Mouse (Mus musculus): Measurements from ENCODE around the gene Zdhhc7.

Zdhhc7 gene

GRCm38 (mm10) chr8:120071684-120072083 lies 29.6 kb downstream of the Zdhhc7 start:
- peak; percentile 27 for DNase-seq (ENCODE audit: extremely low read depth, low read depth)

DNA sequence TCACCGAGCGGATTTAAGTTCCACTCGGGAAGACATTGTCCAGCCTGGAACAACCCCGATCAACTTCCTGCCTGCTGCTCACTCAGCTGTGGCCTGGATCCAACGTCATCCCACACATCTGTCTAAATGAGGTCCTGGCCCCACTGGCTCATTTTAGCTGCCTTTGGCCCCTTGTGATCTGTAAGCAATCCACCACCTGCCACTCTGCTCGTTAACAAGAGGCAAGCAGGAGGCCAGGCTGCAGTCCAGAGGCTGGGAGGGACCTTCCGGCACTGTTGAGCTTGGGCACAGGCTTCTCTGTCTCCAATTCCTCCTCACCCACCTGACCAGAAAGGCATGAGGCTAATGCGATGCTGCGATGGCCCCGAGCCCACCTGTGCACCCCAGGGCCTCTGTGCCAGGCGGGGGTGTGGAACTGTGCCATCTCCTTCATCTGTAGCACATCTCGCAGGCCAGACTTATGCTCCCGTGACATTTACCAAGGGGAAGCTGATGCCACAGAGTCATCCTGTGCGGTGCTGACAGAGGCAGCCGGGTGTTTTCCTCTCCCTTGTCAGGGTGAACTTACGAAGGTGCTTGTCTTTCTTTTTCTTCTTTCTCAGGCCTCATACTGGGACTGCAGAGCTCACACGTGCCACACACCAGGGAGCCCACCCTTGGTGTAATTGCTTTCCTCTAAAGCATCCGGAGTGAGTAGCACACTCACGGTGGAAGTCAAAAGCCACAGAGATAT lies 33.2 kb downstream of the Zdhhc7 start:
- no peak for DNase-seq (ENCODE audit: extremely low read depth, low read depth)

- DNase-seq (ENCODE audit: extremely low read depth, low read depth): no peak
Observed at GRCm38 (mm10) chr8:120066226-120066625, 35.1 kb downstream of the Zdhhc7 start.

GRCm38 (mm10) chr8:120065611-120066010 lies 35.7 kb downstream of the Zdhhc7 start:
- no peak for DNase-seq (ENCODE audit: extremely low read depth, low read depth)

DNA sequence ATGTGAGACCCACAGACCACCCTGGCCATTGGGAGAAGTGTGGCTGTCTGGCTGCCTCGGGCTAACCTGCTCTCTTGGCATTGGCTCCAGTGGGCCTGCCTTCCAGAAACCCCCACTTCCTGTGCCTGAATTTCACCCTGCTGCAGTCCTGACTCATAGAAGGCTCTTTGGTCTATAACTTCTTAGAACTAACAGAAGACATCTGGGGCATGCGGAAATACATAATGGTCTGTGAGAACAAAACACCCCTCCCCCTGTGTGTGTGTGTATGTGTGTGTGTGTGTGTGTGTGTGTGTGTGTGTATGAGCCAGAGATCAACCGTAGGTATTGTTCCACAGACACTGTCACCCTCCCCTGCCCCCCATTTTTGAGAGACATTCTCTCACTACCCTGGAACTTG lies 38.0 kb downstream of the Zdhhc7 start:
- DNase-seq (ENCODE audit: extremely low read depth, low read depth): no peak

- no peak for DNase-seq (ENCODE audit: extremely low read depth, low read depth)
Observed at GRCm38 (mm10) chr8:120062742-120063141, 38.5 kb downstream of the Zdhhc7 start.

GRCm38 (mm10) chr8:120057078-120057477 lies 44.2 kb downstream of the Zdhhc7 start:
- DNase-seq (ENCODE audit: extremely low read depth, low read depth): no peak

DNA sequence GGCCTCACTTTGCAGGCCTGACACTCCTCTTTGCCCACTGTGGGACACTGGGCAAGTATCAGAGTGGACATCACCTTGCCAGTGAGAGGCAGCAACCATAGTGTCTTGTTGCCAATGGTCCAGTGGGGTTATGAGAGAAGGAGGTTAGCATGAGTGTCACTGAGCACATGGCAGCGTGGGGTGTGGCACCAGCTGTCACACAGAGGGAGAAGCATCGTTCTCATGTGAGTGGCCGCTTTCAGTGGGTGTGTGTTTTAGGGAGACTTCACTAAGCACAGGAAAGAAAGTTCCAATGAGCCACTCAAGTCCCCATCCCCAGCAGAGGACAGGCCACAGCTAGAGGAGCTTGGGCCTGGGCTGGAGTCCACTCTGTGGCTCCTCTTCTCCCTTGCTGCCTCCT lies 46.4 kb downstream of the Zdhhc7 start:
- no peak for DNase-seq (ENCODE audit: extremely low read depth, low read depth)

DNA sequence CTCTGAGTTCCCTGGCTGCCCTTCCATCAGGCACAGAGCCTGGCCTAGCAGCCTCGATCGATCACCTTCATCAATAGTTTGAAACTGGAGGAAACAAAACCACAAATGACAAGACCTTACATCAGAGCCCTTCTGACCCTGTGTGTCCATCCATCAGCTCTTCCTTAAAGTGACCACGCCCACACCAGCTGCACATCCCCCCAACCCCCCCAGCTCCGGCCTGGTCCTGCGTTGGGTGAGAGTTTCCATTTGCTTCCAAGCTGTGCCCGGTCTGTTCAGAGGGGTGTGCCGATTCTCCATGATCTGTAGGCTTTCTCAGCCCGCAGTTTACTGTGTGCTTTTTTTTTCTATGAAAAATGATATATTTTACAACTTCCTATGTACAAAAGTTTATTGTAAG lies 49.0 kb downstream of the Zdhhc7 start:
- DNase-seq (ENCODE audit: extremely low read depth, low read depth): no peak

- no peak for DNase-seq (ENCODE audit: extremely low read depth, low read depth)
Observed at GRCm38 (mm10) chr8:120051908-120052307, 49.4 kb downstream of the Zdhhc7 start.

DNA sequence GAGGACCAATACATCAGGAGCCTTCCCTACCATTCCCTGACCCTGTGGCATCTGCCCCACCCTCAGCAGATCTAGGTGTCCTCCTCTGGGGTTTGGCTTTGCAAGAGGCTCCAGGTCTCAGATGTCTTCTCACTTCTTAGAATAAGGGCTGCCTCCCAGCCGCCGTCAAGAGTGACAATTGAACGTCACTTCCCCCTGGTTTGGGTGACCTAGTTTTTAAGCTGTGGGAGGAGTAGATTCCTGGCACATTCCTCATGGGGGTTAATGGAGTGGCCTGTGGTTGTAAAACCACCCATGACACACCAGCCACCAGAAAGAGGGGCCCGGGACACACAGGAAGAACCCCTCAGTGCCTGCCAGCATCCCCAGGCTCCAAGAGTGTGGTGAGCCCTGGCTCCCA lies 50.3 kb downstream of the Zdhhc7 start:
- no peak for DNase-seq (ENCODE audit: extremely low read depth, low read depth)

- DNase-seq (ENCODE audit: extremely low read depth, low read depth): no peak
Observed at GRCm38 (mm10) chr8:120050376-120050775, 50.9 kb downstream of the Zdhhc7 start.

GRCm38 (mm10) chr8:120049949-120050348 lies 51.3 kb downstream of the Zdhhc7 start:
- no peak for DNase-seq (ENCODE audit: extremely low read depth, low read depth)

- DNase-seq (ENCODE audit: extremely low read depth, low read depth): no peak
Observed at GRCm38 (mm10) chr8:120046258-120047020, 54.8 kb downstream of the Zdhhc7 start.

- no peak for DNase-seq (ENCODE audit: extremely low read depth, low read depth)
Observed at GRCm38 (mm10) chr8:120045471-120045870, 55.8 kb downstream of the Zdhhc7 start.

- no peak for DNase-seq (ENCODE audit: extremely low read depth, low read depth)
Observed at GRCm38 (mm10) chr8:120044907-120045306, 56.4 kb downstream of the Zdhhc7 start.

DNA sequence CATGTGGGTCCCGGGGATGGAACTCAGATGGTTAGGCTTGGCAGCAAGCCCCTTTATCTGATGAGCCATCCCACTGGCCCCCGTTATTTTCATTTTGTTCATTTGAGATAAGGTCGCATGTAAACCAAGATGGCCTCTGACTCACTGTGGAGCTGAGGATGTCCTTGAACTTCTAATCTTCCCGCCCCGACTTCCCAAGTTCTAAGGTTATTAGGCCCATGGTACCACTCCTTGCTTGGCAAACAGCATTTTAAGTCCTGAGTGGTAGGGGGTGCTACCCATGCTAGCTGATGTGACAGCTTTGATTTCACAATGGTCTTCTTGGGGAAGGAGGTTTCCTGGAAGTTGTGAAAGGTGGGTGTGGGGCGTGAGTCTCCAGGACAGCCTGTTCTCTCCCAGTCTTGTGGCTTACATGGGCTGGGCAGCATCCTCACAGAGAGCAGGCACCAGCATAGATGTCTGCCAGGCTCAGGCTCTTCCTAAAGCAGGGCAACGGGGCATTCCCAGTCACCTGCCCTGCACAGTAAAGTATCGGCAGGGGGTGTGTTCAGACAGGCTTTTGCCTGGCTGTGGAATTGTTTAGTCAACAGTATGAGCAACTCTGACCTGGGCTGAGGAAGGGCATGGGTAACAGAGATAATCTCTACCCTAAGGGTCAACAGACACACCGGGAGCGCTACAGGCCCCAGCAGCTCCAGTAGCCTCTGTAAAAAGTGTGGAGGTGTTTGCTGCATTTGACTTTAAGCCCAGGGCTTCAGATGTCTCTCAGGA lies 58.6 kb downstream of the Zdhhc7 start:
- DNase-seq (ENCODE audit: extremely low read depth, low read depth): no peak

- DNase-seq (ENCODE audit: extremely low read depth, low read depth): no peak
Observed at GRCm38 (mm10) chr8:120040861-120041260, 60.4 kb downstream of the Zdhhc7 start.

DNA sequence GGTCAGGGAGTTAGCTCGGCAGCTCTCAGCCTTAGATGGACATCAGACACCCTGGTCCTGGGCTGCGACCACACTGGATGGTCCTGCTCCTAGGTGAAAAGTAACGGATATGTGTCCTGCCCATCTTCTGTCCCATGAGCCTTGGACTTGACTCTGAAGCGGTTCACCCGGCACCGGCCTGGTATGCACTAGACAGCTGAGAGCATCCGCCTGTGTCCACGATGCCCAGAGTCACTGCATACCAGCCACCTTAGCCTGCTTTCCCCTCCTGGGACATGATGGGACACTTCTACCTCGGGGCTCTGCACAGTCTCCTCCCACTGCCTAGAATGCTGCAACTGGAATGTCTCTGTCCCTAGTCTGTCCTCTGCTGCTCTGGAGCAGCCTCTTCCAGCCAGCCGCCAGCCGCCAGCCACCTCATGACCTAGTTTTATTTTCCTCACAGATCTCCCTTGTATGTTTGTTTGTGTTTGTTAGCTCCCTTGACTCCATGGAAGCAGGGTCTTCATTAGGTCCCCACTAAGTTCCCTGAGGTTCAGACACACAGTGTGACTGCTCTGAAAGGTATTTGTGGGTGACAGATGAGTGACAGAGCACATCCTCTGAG lies 61.9 kb downstream of the Zdhhc7 start:
- DNase-seq (ENCODE audit: extremely low read depth, low read depth): no peak

- DNase-seq (ENCODE audit: extremely low read depth, low read depth): no peak
Observed at GRCm38 (mm10) chr8:120038741-120039140, 62.5 kb downstream of the Zdhhc7 start.

GRCm38 (mm10) chr8:120037611-120038010 lies 63.7 kb downstream of the Zdhhc7 start:
- DNase-seq (ENCODE audit: extremely low read depth, low read depth): no peak

- DNase-seq (ENCODE audit: extremely low read depth, low read depth): no peak
Observed at GRCm38 (mm10) chr8:120037199-120037598, 64.1 kb downstream of the Zdhhc7 start.

All from MEL-GATA-1-ER (cell line).